Mouse (Mus musculus): Measurements from ENCODE around the gene U2af1. TPM values are rescaled to one million over a fixed set of nuclear protein-coding genes. Genes with fewer than 3 reads are reported as not detected.
A peak's percentile ranks its signal among the peaks of the same experiment; 100 is the strongest.
"Not testable (repeated sequence)": the region's sequence is repeated elsewhere in the genome, so short reads cannot be mapped to it uniquely, and the experiment has no call there.

The U2af1 gene
- 178 and 219 TPM in 2 replicates for total RNA-seq (2014; fragmentation: Nextera tagmentation)
- total RNA-seq (2017) = 310 and 385 TPM in 2 replicates

GRCm38 (mm10) chr17:31658468-31659185, at the start of gene U2af1:
U2af1 (minus strand) TSS chr17:31658892.
- ATAC-seq (replicated peaks; ENCODE audit: low FRiP score, low TSS enrichment, poor library complexity, severe bottlenecking) = peak; percentile 98

DNA sequence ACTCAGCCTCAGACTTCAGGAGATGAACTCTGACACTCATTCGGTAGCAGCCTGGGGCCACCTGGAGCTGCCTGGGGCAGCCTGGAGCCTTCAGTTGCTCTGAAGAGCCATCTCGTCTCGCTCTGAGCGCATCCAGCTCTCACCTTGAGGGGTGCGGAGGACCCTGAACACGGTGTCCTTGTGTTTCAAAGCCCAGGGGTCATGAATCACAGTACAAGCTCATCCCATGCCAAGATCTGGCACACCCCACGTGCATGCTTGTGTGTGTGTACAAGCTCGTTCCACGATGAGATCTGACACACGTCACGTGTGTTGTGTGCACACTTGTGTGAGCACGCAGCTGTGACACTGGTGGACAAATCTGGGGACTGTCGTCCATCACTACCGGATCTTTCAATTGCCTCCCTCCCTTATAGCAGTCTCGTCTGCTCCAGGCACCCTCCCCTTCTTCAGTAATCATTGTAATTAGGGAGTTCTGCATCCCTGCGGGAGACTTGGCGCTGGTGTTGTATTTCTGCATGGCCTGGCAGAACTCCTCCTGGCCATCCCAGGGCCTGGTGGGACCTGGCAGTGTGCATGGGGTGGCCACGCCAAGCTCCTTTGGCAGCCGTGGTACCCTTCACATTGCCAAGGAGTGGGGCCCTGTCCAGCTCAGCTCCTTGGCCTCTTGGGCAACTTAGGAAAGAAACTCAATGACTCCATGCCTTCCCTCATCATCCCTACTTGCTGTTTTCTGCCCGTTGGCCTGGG, 46.8 kb upstream of the U2af1 start:
- ATAC-seq (replicated peaks; ENCODE audit: low FRiP score, low TSS enrichment, poor library complexity, severe bottlenecking) = no peak

DNA sequence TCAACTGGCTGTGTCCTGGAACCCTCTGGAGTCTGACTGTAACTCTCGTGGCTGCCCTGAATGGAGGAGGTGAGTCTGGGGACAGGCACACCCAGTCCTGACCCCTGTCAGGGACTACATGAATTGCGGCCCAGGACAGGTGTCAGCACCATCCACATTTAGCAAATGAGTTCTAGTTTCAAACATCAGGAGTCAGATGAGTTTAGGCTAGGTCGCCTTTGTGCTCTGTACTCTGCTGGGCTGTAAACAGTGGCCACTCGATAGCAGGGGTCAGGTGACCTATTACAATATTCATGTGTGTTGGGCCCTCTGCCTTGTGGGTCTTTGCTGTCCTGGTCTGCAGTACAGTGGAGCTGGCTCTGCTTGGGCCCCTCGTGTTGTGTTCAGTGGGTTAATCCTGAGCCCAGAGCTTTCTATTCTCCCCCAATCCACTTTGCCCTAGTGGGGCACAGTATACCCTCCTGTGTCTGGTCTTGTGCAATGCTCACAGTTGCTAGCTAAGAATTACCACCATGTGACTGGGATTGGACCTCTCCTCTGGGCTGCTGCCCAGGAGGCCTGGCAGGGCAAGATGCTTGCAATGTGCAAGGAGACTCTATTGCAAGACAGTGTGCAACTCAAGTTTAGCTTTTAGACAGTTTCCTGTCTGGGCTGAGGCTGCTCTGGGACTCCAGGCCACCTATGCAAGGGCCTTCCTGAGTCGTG, 44.7 kb upstream of the U2af1 start:
- no peak for ATAC-seq (replicated peaks; ENCODE audit: low FRiP score, low TSS enrichment, poor library complexity, severe bottlenecking)

GRCm38 (mm10) chr17:31698347-31698746, 39.7 kb upstream of the U2af1 start:
- no peak for ATAC-seq (replicated peaks; ENCODE audit: low FRiP score, low TSS enrichment, poor library complexity, severe bottlenecking)

- ATAC-seq (replicated peaks; ENCODE audit: low FRiP score, low TSS enrichment, poor library complexity, severe bottlenecking) = not testable (repeated sequence)
These were observed 36.7 kb upstream of the U2af1 start for GRCm38 (mm10) chr17:31695356-31695755.

GRCm38 (mm10) chr17:31694949-31695348, 36.3 kb upstream of the U2af1 start:
- ATAC-seq (replicated peaks; ENCODE audit: low FRiP score, low TSS enrichment, poor library complexity, severe bottlenecking) = no peak

GRCm38 (mm10) chr17:31694023-31694376, 35.3 kb upstream of the U2af1 start:
- ATAC-seq (replicated peaks; ENCODE audit: low FRiP score, low TSS enrichment, poor library complexity, severe bottlenecking) = no peak

GRCm38 (mm10) chr17:31693330-31694022, 34.8 kb upstream of the U2af1 start:
- ATAC-seq (replicated peaks; ENCODE audit: low FRiP score, low TSS enrichment, poor library complexity, severe bottlenecking) = peak; percentile 80

DNA sequence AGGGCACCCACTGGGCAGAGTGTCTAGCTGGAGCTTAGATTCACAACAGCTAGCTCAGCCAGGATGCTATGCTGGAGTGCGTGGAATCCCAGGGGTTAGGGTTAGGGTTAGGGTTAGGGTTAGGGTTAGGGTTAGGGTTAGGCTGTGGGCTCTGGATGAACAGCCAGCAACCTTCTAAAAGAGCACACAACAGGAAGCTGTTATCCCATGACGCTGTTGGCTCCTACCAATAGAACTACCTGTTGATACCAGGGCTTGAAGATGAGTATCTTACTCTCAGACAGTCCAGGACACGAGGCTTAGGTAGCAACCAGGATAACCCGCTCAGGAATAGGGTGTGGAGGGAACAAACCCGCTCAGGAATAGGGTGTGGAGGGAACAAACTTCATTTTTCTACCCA, 34.2 kb upstream of the U2af1 start:
- no peak for ATAC-seq (replicated peaks; ENCODE audit: low FRiP score, low TSS enrichment, poor library complexity, severe bottlenecking)

- no peak for ATAC-seq (replicated peaks; ENCODE audit: low FRiP score, low TSS enrichment, poor library complexity, severe bottlenecking)
These were observed 30.9 kb upstream of the U2af1 start for GRCm38 (mm10) chr17:31689606-31690005.

DNA sequence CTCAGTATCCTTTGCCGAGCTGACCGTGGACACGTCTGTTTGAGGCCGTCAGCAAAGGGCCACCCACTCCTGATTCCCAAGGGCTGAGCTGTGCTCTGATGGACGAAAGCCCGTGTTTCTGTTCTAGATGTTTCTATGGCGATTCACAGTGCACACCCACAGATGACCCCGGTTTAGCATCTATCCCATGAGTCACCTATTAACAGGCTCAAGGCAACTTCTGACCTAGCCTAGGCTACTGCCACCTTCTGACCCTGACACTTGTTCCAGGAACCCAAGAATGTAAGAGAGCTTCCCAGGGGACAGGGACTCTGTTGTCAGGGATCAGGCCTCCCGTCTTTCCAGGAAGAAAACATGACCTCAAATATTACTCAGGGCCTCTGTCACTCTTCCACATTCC, 29.4 kb upstream of the U2af1 start:
- no peak for ATAC-seq (replicated peaks; ENCODE audit: low FRiP score, low TSS enrichment, poor library complexity, severe bottlenecking)

GRCm38 (mm10) chr17:31686225-31686564, 27.5 kb upstream of the U2af1 start:
- ATAC-seq (replicated peaks; ENCODE audit: low FRiP score, low TSS enrichment, poor library complexity, severe bottlenecking) = no peak

DNA sequence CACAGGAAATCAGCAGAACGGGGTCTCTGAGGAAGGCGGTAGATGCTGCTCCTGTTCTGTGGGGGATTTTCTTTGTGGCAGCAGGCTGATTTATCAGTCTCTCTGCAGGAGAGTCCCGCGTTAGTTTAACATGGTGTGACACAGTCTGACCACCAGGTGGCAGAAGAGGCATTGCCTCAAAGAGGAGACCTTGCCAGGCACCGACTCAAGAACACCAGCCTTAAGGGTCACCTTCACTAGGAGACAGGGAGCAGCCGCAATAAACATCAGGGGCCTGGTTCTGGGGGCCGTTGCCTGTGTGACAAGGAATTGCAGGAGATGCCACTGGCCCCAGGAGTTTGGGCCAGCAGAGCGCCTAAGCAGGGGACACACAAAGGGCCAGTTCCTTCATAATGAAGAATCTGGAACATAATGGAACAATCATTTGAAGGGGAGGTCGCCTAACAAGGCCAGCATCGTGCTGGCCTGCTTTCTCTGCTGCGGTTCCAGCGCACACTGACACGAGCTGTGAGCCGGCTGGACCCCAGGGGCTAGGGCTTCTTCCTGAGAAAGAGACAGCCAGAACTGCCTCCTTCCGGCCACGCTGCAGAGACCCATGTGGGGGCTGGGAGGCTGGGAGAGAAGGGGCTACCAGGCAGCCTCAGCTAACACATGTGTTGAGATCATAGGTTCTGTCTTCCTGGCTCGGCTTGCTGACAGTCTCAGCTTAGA, 27.0 kb upstream of the U2af1 start:
- peak; percentile 91 for ATAC-seq (replicated peaks; ENCODE audit: low FRiP score, low TSS enrichment, poor library complexity, severe bottlenecking)

GRCm38 (mm10) chr17:31680450-31680849, 21.8 kb upstream of the U2af1 start:
- no peak for ATAC-seq (replicated peaks; ENCODE audit: low FRiP score, low TSS enrichment, poor library complexity, severe bottlenecking)

GRCm38 (mm10) chr17:31677507-31677906, 18.8 kb upstream of the U2af1 start, which contains the start of gene Cryaa:
Cryaa (plus strand) TSS chr17:31677807.
- no peak for ATAC-seq (replicated peaks; ENCODE audit: low FRiP score, low TSS enrichment, poor library complexity, severe bottlenecking)

- no peak for ATAC-seq (replicated peaks; ENCODE audit: low FRiP score, low TSS enrichment, poor library complexity, severe bottlenecking)
These were observed 15.7 kb upstream of the U2af1 start for GRCm38 (mm10) chr17:31674426-31674825.

GRCm38 (mm10) chr17:31672279-31672678, 13.6 kb upstream of the U2af1 start:
- ATAC-seq (replicated peaks; ENCODE audit: low FRiP score, low TSS enrichment, poor library complexity, severe bottlenecking) = no peak

- ATAC-seq (replicated peaks; ENCODE audit: low FRiP score, low TSS enrichment, poor library complexity, severe bottlenecking) = no peak
These were observed 13.0 kb upstream of the U2af1 start for GRCm38 (mm10) chr17:31671698-31672097.

- ATAC-seq (replicated peaks; ENCODE audit: low FRiP score, low TSS enrichment, poor library complexity, severe bottlenecking) = no peak
These were observed 11.5 kb upstream of the U2af1 start for GRCm38 (mm10) chr17:31670163-31670562.

Measured in megakaryocyte-erythroid progenitor cell, adult 5-6 weeks (primary cell).